Mouse (Mus musculus) ES-E14 (cell line): ENCODE results near the gene Fhit.

Experiments
- CHD2 ChIP-seq: IDR thresholded peaks from 2 replicates; pipeline ENCODE4 v1.6.1; 2014; ENCODE audit warnings: mild to moderate bottlenecking, low read depth, low read length, inconsistent platforms
- HCFC1 ChIP-seq: IDR thresholded peaks from 2 replicates; pipeline ENCODE4 v1.6.1; 2012; ENCODE audit warnings: low read length, inconsistent platforms, borderline replicate concordance; ENCODE audit not compliant: insufficient read depth
- MAFK ChIP-seq: IDR thresholded peaks from 2 replicates; pipeline ENCODE4 v1.6.1; 2014; ENCODE audit warnings: mild to moderate bottlenecking, low read depth, low read length, inconsistent platforms; ENCODE audit not compliant: insufficient read depth
- ZC3H11A ChIP-seq: IDR thresholded peaks from 2 replicates; pipeline ENCODE4 v1.6.1; 2012; ENCODE audit warnings: low read depth, mild to moderate bottlenecking, inconsistent platforms, low read length, borderline replicate concordance
- ZNF384 ChIP-seq: IDR thresholded peaks from 2 replicates; pipeline ENCODE4 v1.6.1; 2012; ENCODE audit warnings: low read depth, low read length, inconsistent platforms

DNA sequence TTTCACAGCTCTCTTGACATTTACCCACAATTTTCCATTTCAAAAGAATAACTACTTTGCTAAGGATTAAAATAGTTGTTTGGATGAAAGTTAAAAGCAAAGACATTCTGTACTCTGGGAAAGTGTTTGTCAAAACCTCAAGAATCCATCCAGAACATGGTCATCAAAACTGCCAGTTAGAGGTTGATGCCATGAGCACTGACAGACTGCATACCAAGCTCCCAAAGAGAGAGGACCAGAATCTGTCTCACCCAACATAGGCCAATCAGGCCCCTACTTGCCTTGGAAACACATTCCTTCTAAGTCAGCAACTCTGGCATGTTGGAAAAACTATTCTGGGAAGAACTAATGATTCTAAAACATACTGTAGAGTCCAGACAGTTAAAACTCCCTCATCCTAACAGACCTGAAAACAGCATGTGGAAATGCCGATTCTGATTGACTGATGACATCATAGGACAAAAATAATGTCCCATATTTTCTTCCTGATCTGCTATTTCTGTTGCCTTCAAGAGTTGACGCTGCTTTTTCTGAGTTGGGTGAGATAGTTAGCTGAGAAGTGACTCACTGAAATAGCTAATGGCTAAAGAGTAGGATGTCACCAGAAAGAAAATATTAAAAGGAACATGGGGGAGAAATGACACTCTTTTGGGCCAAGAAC lies 1114.6 kb downstream of the Fhit start:
- TF ChIP-seq HCFC1: no peak
- no peak for TF ChIP-seq MAFK
- TF ChIP-seq ZNF384: no peak
- TF ChIP-seq CHD2: no peak
- TF ChIP-seq ZC3H11A: no peak
